Mouse (Mus musculus): ENCODE data around the gene 3110009E18Rik. TPM values are rescaled to one million over a fixed set of nuclear protein-coding genes. Genes with fewer than 3 reads are reported as not detected.

Gene 3110009E18Rik
- polyA plus RNA-seq (2017; shearing (Covaris generic)) = 10 to 100 TPM; 18.0 to 22.5 TPM

GRCm38 (mm10) chr1:120120969-120121811 is at the start of gene 3110009E18Rik, which contains the start of gene Dbi:
3110009E18Rik (plus strand) TSS chr1:120121187.
Dbi (minus strand) TSS chr1:120121078.

GRCm38 (mm10) chr1:120073519-120074306 is 47.3 kb upstream of the 3110009E18Rik start, which contains the start of gene Tmem37:
Tmem37 (minus strand) TSS chr1:120074074.

Other genes starting within 250 kb of the 3110009E18Rik start
- gene Tmem177, start 208.0 kb upstream of the 3110009E18Rik start, polyA plus RNA-seq (2017; shearing (Covaris generic)) = 1 to 10 TPM; 3.6 to 5.8 TPM
- gene Cfap221, start 124.0 kb upstream of the 3110009E18Rik start, polyA plus RNA-seq (2017; shearing (Covaris generic)) = not detected
- under 1 TPM in 1 of 2 experiments, not detected in 1; 0.16 TPM for gene Sctr, start 114.3 kb upstream of the 3110009E18Rik start, polyA plus RNA-seq (2017; shearing (Covaris generic))
- gene Tmem37, start 47.1 kb upstream of the 3110009E18Rik start, polyA plus RNA-seq (2017; shearing (Covaris generic)) = 1 to 10 TPM; 1.6 to 6.0 TPM
- 100 to 1,000 TPM; 153 to 186 TPM for gene Dbi, start 109 bp upstream of the 3110009E18Rik start, polyA plus RNA-seq (2017; shearing (Covaris generic))
- gene Steap3, start 151.5 kb downstream of the 3110009E18Rik start, polyA plus RNA-seq (2017; shearing (Covaris generic)) = under 1 TPM; 0.37 to 0.48 TPM
- gene C1ql2, start 219.4 kb downstream of the 3110009E18Rik start, polyA plus RNA-seq (2017; shearing (Covaris generic)) = not detected

All from activated CD4-positive, CD25-positive, alpha-beta regulatory T cell (primary cell).